Mouse (Mus musculus) hindbrain, embryonic 10.5 days (tissue): Measurements from ENCODE around the gene Rnpepl1. TPM values are rescaled to one million over a fixed set of nuclear protein-coding genes. Genes with fewer than 3 reads are reported as not detected.
"Not testable (repeated sequence)": the region's sequence is repeated elsewhere in the genome, so short reads cannot be mapped to it uniquely, and the experiment has no call there.

ENCODE experiments used
- DNase-seq: peaks from one replicate; pipeline ENCODE4 v3.0.0-alpha.2; 2017; ENCODE audit warnings: low spot score
- H3K27ac ChIP-seq: fragments of 300-500 bp; sonication (generic); 2 replicates; pipeline ENCODE4 v1.5.1; 2016; ENCODE audit warnings: mild to moderate bottlenecking, moderate library complexity
- H3K27me3 ChIP-seq: fragments of 300-500 bp; sonication (generic); 2 replicates; pipeline ENCODE4 v1.6.1; 2016; ENCODE audit warnings: mild to moderate bottlenecking; ENCODE audit not compliant: poor library complexity, insufficient read depth, severe bottlenecking
- H3K36me3 ChIP-seq: fragments of 300-500 bp; sonication (generic); 2 replicates; pipeline ENCODE4 v1.6.1; 2016; ENCODE audit warnings: mild to moderate bottlenecking, moderate library complexity
- H3K4me1 ChIP-seq: fragments of 300-500 bp; sonication (generic); replicated peaks from 2 replicates; pipeline ENCODE4 v1.6.1; 2016; ENCODE audit warnings: mild to moderate bottlenecking
- H3K4me3 ChIP-seq: fragments of 300-500 bp; sonication (generic); 2 replicates; pipeline ENCODE4 v1.5.1; 2016; ENCODE audit warnings: mild to moderate bottlenecking, moderate library complexity
- H3K9me3 ChIP-seq: fragments of 300-500 bp; sonication (generic); 2 replicates; pipeline ENCODE4 v1.6.1; 2016; ENCODE audit warnings: mild to moderate bottlenecking, moderate library complexity
- WGBS: fragments of 180-500 bp; shearing (Covaris S2); methylation state at CpG from one replicate; pipeline ENCODE4 v1.1.7; 2016; 5-methylcytosine and 5-hydroxymethylcytosine counted together
- polyA plus RNA-seq: library from polyadenylated mRNA; unstranded; fragments of >200 nt; fragmentation: Nextera tagmentation; extraction: Ambion mirVana; gene quantifications from 2 replicates; pipeline ENCODE4 v1.2.1, GENCODE M21; 2016

Gene Rnpepl1
- polyA plus RNA-seq, 1 experiment from 2014 or later: 27.3 TPM

- Histone ChIP-seq H3K27ac (no peak overlapping the region), H3K9me3 (no peaks in the 10 kb centered on the region), H3K4me1 (peaks cover 3% of the 10 kb centered on the region; the same call in 1 of the 2 replicates), H3K4me3 (no peak overlapping the region), H3K36me3 (no peaks in the 10 kb centered on the region), H3K27me3 (no peaks in the 10 kb centered on the region)
- 86% methylated on average over 1 of the region's 1 CpGs for WGBS
- DNase-seq: no peak
These were observed 48.4 kb downstream of the Rnpepl1 start for GRCm38 (mm10) chr1:92958999-92959398.

GRCm38 (mm10) chr1:92970791-92971190 lies 60.2 kb downstream of the Rnpepl1 start:
- not testable (repeated sequence) for H3K9me3 ChIP-seq, H3K27ac ChIP-seq, H3K27me3 ChIP-seq, H3K36me3 ChIP-seq, H3K4me1 ChIP-seq, H3K4me3 ChIP-seq, DNase-seq
- WGBS: 89% methylated on average over 6 of the region's 6 CpGs

DNA sequence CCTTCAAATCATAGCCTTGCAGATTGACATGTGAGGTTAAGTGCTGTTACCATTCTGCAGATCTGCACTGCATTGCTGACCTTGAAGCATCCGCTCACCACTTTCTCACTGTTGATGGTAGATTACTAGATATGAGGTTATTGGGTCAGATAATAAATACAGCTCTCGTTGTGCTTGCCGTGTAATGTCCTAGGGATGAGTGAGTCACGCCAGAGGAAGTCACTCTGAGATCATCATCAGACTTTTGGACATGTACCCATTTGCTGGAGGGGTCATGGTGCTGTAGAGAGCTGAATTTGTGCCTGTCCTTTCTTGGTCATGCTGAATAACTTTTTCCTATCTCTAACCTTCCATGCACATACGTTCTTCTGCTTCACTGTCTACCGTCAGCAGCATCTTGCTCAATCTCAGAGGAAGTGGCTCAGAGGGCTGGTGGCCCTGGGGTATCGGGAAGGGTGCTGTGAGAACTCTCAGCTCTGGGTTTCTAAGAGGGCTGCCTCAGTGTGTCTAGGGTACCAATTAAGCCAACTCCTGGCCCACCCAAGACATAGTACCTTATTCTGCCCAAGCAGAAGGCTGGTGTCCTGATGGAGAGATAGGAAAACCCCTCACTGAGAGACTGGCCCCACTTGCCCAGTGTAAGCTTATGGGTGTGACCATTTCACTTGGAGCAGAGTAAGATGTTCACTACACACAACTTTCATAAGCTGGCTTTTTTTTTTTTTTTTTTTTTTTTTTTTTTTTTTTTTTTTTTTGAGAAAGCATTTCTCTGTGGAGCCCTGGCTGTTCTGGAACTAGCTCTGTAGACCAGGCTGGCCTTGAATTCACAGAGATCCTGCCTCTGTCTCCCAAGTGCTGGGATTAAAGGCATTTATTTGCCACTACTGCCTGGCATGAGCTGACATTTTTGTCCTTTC lies 61.6 kb downstream of the Rnpepl1 start:
- H3K27me3 ChIP-seq: 0 out of 2 replicates have a peak, but pooled peaks cover 6% of the 10 kb centered on the region
- H3K9me3 ChIP-seq: no peaks in the 10 kb centered on the region
- no peaks in the 10 kb centered on the region for H3K36me3 ChIP-seq
- peaks cover 13% of the 10 kb centered on the region for H3K4me1 ChIP-seq
- no peak for DNase-seq
- 93% methylated on average over 7 of the region's 7 CpGs for WGBS
- no peak overlapping the region for H3K4me3 ChIP-seq
- H3K27ac ChIP-seq: no peak overlapping the region

DNA sequence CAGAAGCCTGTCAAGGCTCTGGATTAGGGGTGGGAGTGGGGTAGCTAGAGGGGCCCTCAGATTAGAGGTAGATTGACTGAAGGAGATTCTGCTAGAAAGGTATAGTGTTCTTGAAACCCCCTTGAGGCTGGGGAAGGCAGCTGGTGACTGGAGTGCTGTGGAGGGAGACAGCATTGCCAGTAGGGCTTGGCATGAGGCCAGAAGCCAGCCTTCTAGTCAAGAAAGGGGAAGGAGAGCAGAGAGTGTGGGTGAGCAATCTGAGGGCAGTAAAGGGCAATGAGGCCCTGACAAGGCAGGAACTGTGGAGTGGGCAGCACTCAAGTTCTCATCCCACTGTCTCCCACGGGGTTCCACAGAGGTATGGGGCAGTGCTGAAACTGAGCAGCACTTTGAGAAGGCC lies 62.3 kb downstream of the Rnpepl1 start:
- H3K9me3 ChIP-seq: no peaks in the 10 kb centered on the region
- H3K4me1 ChIP-seq: peaks cover 13% of the 10 kb centered on the region
- 81% methylated on average over 1 of the region's 1 CpGs for WGBS
- 0 out of 2 replicates have a peak, but pooled peaks cover 6% of the 10 kb centered on the region for H3K27me3 ChIP-seq
- no peaks in the 10 kb centered on the region for H3K36me3 ChIP-seq
- DNase-seq: no peak
- H3K27ac ChIP-seq: no peak overlapping the region
- H3K4me3 ChIP-seq: no peak overlapping the region

Other genes starting within 250 kb of the Rnpepl1 start
- gene Gpc1, start 79.1 kb upstream of the Rnpepl1 start, polyA plus RNA-seq: 72.1 and 76.0 TPM in 2 replicates
- 0.29 and 0.30 TPM in 2 replicates for gene Ankmy1, start 7.9 kb upstream of the Rnpepl1 start, polyA plus RNA-seq
- 10.8 and 11.1 TPM in 2 replicates for gene Dusp28, start 3.8 kb upstream of the Rnpepl1 start, polyA plus RNA-seq
- 44.6 and 53.0 TPM in 2 replicates for gene Capn10, start 23.6 kb downstream of the Rnpepl1 start, polyA plus RNA-seq
- gene Gpr35, start 40.1 kb downstream of the Rnpepl1 start, polyA plus RNA-seq: 0.05 and 0.51 TPM in 2 replicates
- not detected in 2 replicates for gene Aqp12, start 95.6 kb downstream of the Rnpepl1 start, polyA plus RNA-seq
- 48.2 and 79.0 TPM in 2 replicates for gene Kif1a, start 191.2 kb downstream of the Rnpepl1 start, polyA plus RNA-seq
- gene Agxt, start 224.5 kb downstream of the Rnpepl1 start, polyA plus RNA-seq: not detected in 2 replicates